Mouse (Mus musculus) bone marrow macrophage, adult 2 months (primary cell): ENCODE results near the gene Esyt3.

ENCODE experiments used
- CTCF ChIP-seq: IDR thresholded peaks from 2 replicates; pipeline ENCODE4 v1.5.1; 2012; ENCODE audit warnings: low read depth, mild to moderate bottlenecking, low read length, moderate library complexity
- POLR2A ChIP-seq: IDR thresholded peaks from 2 replicates; pipeline ENCODE4 v1.6.1; 2012; ENCODE audit warnings: mild to moderate bottlenecking, low read depth, low read length, borderline replicate concordance

- TF ChIP-seq CTCF (no peak), POLR2A (no peak)
These were observed 36.0 kb upstream of the Esyt3 start for GRCm38 (mm10) chr9:99394366-99394765.
